Mouse (Mus musculus) midbrain, embryonic 14.5 days (tissue): Measurements from ENCODE around the gene Jade2. TPM values are rescaled to one million over a fixed set of nuclear protein-coding genes. Genes with fewer than 3 reads are reported as not detected.

Experiments used
- ATAC-seq: fragments of 200-750 bp; cut with Nextera tagmentation; 2 replicates; pipeline ENCODE4 v1.8.0; 2017; ENCODE audit warnings: moderate number of reproducible peaks, moderate library complexity; ENCODE audit not compliant: low FRiP score, low TSS enrichment
- DNase-seq: peaks from one replicate; pipeline ENCODE4 v3.0.0-alpha.2; 2015
- H3K27ac ChIP-seq: fragments of 300-500 bp; sonication (generic); replicated peaks from 2 replicates; pipeline ENCODE4 v1.5.1; 2014; ENCODE audit warnings: mild to moderate bottlenecking, low read depth, low read length, moderate library complexity
- H3K27me3 ChIP-seq: fragments of 300-500 bp; sonication (generic); 2 replicates; pipeline ENCODE4 v1.6.1; 2014; ENCODE audit warnings: low read length, control low read depth, mixed read lengths; ENCODE audit not compliant: control insufficient read depth, insufficient read depth
- H3K36me3 ChIP-seq: fragments of 300-500 bp; sonication (generic); 2 replicates; pipeline ENCODE4 v1.6.1; 2014; ENCODE audit warnings: low read length, control low read depth; ENCODE audit not compliant: control insufficient read depth, insufficient read depth
- H3K4me1 ChIP-seq: fragments of 300-500 bp; sonication (generic); 2 replicates; pipeline ENCODE4 v1.6.1; 2014; ENCODE audit warnings: mild to moderate bottlenecking, antibody characterized with exemption, low read length, control low read depth; ENCODE audit not compliant: control insufficient read depth, insufficient read depth
- H3K4me2 ChIP-seq: fragments of 300-500 bp; sonication (generic); 2 replicates; pipeline ENCODE4 v1.6.1; 2014; ENCODE audit warnings: mild to moderate bottlenecking, low read length, moderate library complexity
- H3K4me3 ChIP-seq: fragments of 300-500 bp; sonication (generic); replicated peaks from 2 replicates; pipeline ENCODE4 v1.5.1; 2014; ENCODE audit warnings: low read depth, low read length
- H3K9ac ChIP-seq: fragments of 300-500 bp; sonication (generic); replicated peaks from 2 replicates; pipeline ENCODE4 v1.6.1; 2014; ENCODE audit warnings: mild to moderate bottlenecking, low read length, moderate library complexity
- H3K9me3 ChIP-seq: fragments of 300-500 bp; sonication (generic); 2 replicates; pipeline ENCODE4 v1.6.1; 2016; ENCODE audit warnings: low read length, control low read depth, mixed read lengths; ENCODE audit not compliant: control insufficient read depth
- WGBS: fragments of 180-500 bp; shearing (Covaris S2); extraction: QIAGEN DNeasy Blood & Tissue Kit; methylation state at CpG from one replicate; pipeline ENCODE4 v1.1.7; 2014; 5-methylcytosine and 5-hydroxymethylcytosine counted together
- polyA plus RNA-seq: library from polyadenylated mRNA; unstranded; fragments of >200 nt; fragmentation: Nextera tagmentation; extraction: Ambion mirVana; gene quantifications from 2 replicates; pipeline ENCODE4 v1.2.1, GENCODE M21; 2014

The Jade2 gene
- polyA plus RNA-seq, 1 experiment from 2014 or later: 0.30 TPM

DNA sequence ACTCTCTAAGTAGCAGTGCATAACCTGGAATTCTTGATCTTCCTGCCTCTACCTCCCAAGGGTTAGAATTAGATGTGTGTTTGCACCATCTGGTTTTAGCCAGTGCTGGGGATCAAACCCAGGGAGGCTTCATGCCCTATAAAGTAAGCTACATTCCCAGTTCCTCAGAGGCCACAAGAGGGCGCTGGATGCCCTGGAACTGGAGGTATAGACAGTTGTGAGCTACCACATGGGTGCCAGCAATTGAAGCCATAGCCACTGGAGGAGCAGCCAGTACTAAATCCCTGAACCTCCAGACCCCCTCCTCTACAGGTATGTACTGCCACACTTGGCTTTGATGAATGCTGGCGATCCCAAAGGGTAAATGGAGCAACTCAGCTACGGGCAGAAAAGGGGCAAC lies 37.5 kb downstream of the Jade2 start:
- Histone ChIP-seq H3K9ac (no peak overlapping the region), H3K4me1 (peaks cover 5% of the 10 kb centered on the region; the same call in 1 of the 2 replicates), H3K4me2 (no peak overlapping the region), H3K36me3 (no peaks in the 10 kb centered on the region), H3K27me3 (no peaks in the 10 kb centered on the region), H3K9me3 (no peaks in the 10 kb centered on the region), H3K4me3 (no peak overlapping the region), H3K27ac (no peak overlapping the region)
- DNase-seq (peak; percentile 24), ATAC-seq (no peak)
- 69% methylated on average over 3 of the region's 3 CpGs for WGBS

DNA sequence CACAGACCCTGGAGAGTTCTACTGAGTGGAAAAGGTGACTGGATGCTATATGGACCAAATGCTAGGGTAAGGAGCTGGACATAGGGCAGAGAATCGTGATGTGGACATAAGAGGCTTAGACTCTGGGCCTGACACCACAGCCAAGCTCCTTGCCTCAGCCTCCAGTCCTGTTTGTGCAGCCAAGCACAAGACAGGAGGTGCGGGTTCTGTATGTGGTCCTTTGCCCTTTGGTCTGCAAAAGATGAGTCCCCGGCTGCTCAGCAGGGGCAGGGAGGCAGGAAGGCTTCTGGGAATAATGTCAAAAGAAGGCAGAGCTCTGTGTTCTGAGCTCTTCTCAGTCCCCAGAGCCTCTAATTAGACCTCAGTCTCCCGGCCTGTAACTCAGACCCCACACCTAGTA lies 38.6 kb downstream of the Jade2 start:
- no peak overlapping the region for H3K4me3 ChIP-seq
- DNase-seq (no peak), ATAC-seq (no peak)
- no peak overlapping the region for H3K9ac ChIP-seq
- no peaks in the 10 kb centered on the region for H3K27me3 ChIP-seq
- WGBS: 80% methylated on average over 4 of the region's 4 CpGs
- H3K36me3 ChIP-seq: no peaks in the 10 kb centered on the region
- peaks cover 5% of the 10 kb centered on the region; the same call in 1 of the 2 replicates for H3K4me1 ChIP-seq
- H3K4me2 ChIP-seq: no peak overlapping the region
- no peaks in the 10 kb centered on the region for H3K9me3 ChIP-seq
- no peak overlapping the region for H3K27ac ChIP-seq

DNA sequence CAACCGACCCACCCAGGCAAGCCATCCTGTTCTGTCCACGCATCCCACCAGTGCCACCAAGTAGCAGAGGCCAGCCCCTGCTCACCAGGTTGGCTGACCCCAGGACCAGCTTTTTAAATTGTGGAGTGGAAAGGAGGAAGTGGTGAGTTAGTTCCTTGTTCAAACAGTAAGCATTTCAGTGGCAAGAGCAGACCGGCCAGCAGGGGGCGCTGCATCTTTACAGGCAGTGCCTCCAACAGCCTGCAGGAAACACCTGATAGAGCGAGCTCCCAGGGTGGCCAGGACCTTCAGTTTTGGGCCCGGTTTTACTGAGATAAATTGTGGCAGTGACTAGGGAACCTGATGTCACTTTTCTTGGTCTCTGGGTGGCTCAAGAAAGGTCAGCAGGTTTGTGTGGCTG lies 39.7 kb downstream of the Jade2 start:
- peak; percentile 91 for DNase-seq
- no peak for ATAC-seq

DNA sequence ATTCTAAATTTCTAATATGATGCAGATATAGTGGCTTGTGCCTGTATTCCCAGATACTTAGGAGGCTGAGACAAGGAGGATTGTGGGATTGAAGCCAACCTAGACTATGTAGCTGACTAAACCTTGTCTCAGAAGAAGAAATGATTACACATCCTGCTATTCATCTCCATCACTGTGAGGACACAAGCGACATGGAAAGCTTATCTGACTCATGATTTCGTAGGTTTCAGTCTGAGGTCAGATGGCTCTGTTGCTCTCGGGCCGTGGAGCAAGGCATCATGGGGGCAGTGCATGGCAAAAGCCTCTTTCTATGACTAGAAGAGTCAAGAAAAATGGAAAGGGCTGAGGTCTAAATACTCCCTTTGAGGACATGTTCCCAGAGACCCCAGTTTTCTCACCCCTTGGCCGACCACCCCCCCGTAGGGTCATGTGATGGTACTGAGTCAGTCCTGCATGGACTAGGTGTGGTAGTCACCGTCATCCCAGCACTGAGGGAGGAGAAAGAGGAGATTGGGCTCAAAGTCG lies 45.4 kb downstream of the Jade2 start:
- ATAC-seq (no peak), DNase-seq (no peak)
- no peaks in the 10 kb centered on the region for H3K9me3 ChIP-seq
- no peak overlapping the region for H3K27ac ChIP-seq
- no peak overlapping the region for H3K4me3 ChIP-seq
- no peaks in the 10 kb centered on the region for H3K27me3 ChIP-seq
- H3K4me1 ChIP-seq: no peaks in the 10 kb centered on the region
- no peaks in the 10 kb centered on the region for H3K36me3 ChIP-seq
- no peak overlapping the region for H3K4me2 ChIP-seq
- no peak overlapping the region for H3K9ac ChIP-seq
- WGBS: 90% methylated on average over 8 of the region's 8 CpGs

More for the DNA sequence above, 39.7 kb downstream of the Jade2 start:
- H3K27ac ChIP-seq: no peak overlapping the region
- H3K9ac ChIP-seq: no peak overlapping the region
- H3K4me2 ChIP-seq: no peak overlapping the region
- WGBS: 39% methylated on average over 6 of the region's 6 CpGs
- no peaks in the 10 kb centered on the region for H3K27me3 ChIP-seq
- H3K4me3 ChIP-seq: no peak overlapping the region
- H3K36me3 ChIP-seq: no peaks in the 10 kb centered on the region
- H3K4me1 ChIP-seq: 0 out of 2 replicates have a peak, but pooled peaks cover 3% of the 10 kb centered on the region
- H3K9me3 ChIP-seq: no peaks in the 10 kb centered on the region

DNA sequence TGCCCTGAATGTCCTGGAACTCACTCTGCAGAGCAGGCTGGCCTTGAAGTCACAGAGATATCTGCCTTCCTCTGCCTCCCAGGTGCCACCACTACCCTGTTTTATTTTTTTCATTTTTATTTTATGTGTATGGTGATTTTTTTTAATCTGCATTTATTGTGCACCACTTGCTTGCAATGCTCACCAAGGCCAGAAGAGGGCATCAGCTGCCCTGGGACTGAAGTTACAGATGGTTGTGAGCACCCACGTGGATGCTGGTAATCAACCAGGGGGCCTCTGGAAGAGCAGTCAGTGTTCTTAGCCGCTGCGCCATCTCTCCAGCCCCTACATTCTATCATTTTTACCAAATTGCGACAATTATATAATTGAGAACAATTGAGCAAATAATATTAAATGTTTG lies 46.2 kb downstream of the Jade2 start:
- WGBS: 84% methylated on average over 4 of the region's 4 CpGs
- no peak for ATAC-seq

DNA sequence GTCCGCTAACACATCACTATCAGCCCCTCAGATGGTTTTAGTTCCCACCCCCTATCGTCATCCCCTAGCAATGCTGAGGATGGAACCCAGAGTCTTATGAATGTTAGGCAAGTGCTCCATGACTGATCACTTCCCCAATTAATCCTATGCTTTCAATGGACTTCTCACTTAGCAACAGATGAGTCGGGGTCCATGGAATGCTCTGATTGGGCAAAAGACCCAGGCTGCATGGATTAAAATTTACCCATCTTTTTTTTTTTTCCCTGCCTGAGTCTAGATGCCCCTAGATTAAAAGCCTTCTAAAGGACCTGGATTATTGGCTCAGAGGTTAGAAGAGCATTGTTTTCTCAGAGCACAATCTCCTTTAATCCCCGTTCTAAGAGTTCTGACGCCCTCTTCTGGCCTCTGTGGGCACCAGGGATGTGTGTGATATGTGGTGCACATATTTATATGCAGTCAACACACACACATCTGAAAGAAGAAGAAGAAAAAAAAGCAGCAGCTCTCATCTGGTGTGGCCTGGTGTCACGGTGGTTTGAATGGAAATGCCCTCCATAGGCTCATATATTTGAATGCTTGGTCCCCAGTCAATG lies 47.7 kb downstream of the Jade2 start:
- H3K4me1 ChIP-seq: peaks cover 5% of the 10 kb centered on the region
- H3K4me3 ChIP-seq: no peak overlapping the region
- H3K27me3 ChIP-seq: no peaks in the 10 kb centered on the region
- no peak overlapping the region for H3K4me2 ChIP-seq
- H3K9me3 ChIP-seq: no peaks in the 10 kb centered on the region
- no peak overlapping the region for H3K9ac ChIP-seq
- 61% methylated on average over 6 of the region's 6 CpGs for WGBS
- H3K27ac ChIP-seq: no peak overlapping the region
- no peaks in the 10 kb centered on the region for H3K36me3 ChIP-seq
- peak; percentile 71 for DNase-seq
- ATAC-seq: no peak

More for the DNA sequence above, 46.2 kb downstream of the Jade2 start:
- H3K27me3 ChIP-seq: no peaks in the 10 kb centered on the region
- no peaks in the 10 kb centered on the region for H3K9me3 ChIP-seq
- no peak for DNase-seq
- H3K9ac ChIP-seq: no peak overlapping the region
- no peaks in the 10 kb centered on the region for H3K4me1 ChIP-seq
- no peak overlapping the region for H3K4me3 ChIP-seq
- no peak overlapping the region for H3K4me2 ChIP-seq
- H3K27ac ChIP-seq: no peak overlapping the region
- no peaks in the 10 kb centered on the region for H3K36me3 ChIP-seq

DNA sequence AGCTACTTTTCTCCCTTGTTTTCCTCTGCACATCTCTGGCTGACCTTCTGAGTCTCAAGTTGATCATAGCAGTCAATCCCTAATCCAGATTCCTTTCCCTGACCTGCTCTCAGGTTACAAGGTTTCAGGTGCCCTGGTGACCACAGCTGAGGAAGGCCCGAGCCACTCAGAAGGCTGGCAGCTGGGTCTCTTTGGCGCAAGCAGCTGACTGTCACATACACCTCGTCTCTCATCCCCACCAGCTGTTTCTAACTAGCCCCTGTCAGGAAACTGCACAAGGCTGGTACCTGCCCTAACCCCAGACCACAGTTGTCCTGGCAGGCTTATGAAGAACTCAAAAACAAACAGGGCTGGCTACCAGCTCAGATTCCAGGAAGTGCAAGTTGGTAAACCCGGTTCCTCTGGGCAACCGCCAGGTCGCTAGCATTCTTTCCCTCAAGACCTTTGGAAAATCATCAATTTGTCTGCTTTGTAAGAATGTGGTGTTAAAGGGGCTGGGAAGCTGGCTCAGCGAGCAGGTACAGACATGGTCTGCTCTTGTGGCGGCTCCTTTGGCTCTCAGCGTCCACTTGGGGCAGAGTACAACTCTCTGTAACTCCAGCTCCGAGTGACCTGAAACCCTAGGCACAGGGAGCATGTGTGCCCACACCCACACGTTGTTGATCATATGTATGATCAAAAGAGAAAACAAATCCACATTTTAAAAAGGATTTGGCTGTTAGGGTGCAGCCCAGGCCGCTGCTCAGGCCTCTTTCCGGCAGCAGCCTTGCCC lies 50.2 kb downstream of the Jade2 start:
- ATAC-seq: no peak
- no peak overlapping the region for H3K9ac ChIP-seq

DNA sequence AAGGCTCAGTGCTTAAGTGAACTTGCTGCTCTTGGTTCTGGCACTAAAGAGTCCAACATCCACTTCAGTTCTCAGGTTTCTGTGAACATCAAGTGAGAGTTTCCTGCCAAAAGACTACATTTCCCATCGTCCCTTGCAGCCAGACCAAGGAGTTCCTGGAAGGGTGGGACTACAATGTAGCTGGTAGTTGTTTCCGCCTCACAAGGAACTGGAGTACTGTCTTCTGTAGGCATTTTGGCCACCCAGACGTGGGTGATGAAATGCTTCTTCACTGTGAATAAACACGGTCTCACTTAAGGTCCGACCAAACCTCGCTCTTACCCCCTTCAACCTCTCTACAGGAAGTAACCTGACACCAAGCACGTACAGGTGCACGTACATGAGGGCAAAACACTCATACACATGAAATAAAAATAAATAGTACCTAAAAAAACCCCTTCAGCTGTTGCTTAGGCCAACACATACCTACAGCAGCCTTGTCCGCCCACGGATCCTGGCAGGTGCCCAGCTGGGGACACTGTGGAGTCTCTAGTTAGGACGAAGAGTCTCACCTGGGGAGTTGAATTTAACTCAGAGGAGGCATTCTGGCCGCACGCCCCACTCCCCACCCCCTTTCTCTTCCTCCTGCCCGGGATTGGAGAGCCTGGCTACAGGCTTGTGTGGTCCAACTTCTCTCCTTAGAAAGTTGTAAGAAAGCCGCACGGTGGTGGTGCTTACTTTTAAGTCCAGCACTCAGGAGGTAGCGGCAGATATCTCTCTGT lies 52.1 kb downstream of the Jade2 start:
- ATAC-seq: peak; percentile 75; the same call in 1 of the 2 replicates
- no peaks in the 10 kb centered on the region for H3K9me3 ChIP-seq
- no peaks in the 10 kb centered on the region for H3K27me3 ChIP-seq
- H3K27ac ChIP-seq: peak overlapping the region; percentile 64; the same call in 1 of the 2 replicates
- WGBS: 22% methylated on average over 17 of the region's 17 CpGs
- peak; percentile 89 for DNase-seq
- peaks cover 5% of the 10 kb centered on the region for H3K4me1 ChIP-seq
- peak overlapping the region; percentile 75 for H3K4me2 ChIP-seq
- H3K36me3 ChIP-seq: no peaks in the 10 kb centered on the region
- peak overlapping the region; percentile 64 for H3K9ac ChIP-seq
- peak overlapping the region; percentile 52 for H3K4me3 ChIP-seq

More for the DNA sequence above, 50.2 kb downstream of the Jade2 start:
- no peaks in the 10 kb centered on the region for H3K36me3 ChIP-seq
- no peaks in the 10 kb centered on the region for H3K9me3 ChIP-seq
- peaks cover 5% of the 10 kb centered on the region for H3K4me1 ChIP-seq
- H3K4me3 ChIP-seq: no peak overlapping the region
- H3K27me3 ChIP-seq: no peaks in the 10 kb centered on the region
- no peak overlapping the region for H3K27ac ChIP-seq
- 64% methylated on average over 13 of the region's 13 CpGs for WGBS
- H3K4me2 ChIP-seq: no peak overlapping the region
- DNase-seq: no peak
